Mouse (Mus musculus) heart, embryonic 14.5 days (tissue): ENCODE results near the gene Gm21987. TPM values are rescaled to one million over a fixed set of nuclear protein-coding genes. Genes with fewer than 3 reads are reported as not detected.

Source experiments
- ATAC-seq: fragments of 200-750 bp; cut with Nextera tagmentation; 2 replicates; pipeline ENCODE4 v1.8.0; 2017; ENCODE audit warnings: low read depth, moderate TSS enrichment; ENCODE audit not compliant: insufficient number of reproducible peaks, insufficient read depth, low FRiP score
- H3K27ac ChIP-seq, 2 experiments: fragments of 200-500 bp in 1 of 2; fragments of 300-500 bp in 1 of 2; sonication (generic) in 1 of 2; replicated peaks in 1 of 2; 2 replicates each; pipeline ENCODE4 v1.5.1; 2012 to 2014; ENCODE audit warnings: low read depth in 2 of 2, low read length in 2 of 2, control low read depth in 1 of 2, mild to moderate bottlenecking in 1 of 2, mixed read lengths in 1 of 2; ENCODE audit not compliant: control insufficient read depth in 1 of 2, insufficient read depth in 1 of 2
- H3K27me3 ChIP-seq: fragments of 300-500 bp; sonication (generic); 2 replicates; pipeline ENCODE4 v1.6.1; 2014; ENCODE audit warnings: mild to moderate bottlenecking, low read length, control low read depth; ENCODE audit not compliant: control insufficient read depth, insufficient read depth
- H3K36me3 ChIP-seq: fragments of 300-500 bp; sonication (generic); 2 replicates; pipeline ENCODE4 v1.6.1; 2014; ENCODE audit warnings: mild to moderate bottlenecking, control low read depth, low read length, mixed read lengths; ENCODE audit not compliant: control insufficient read depth, insufficient read depth
- H3K4me1 ChIP-seq, 2 experiments: fragments of 200-500 bp in 1 of 2; fragments of 300-500 bp in 1 of 2; sonication (generic) in 1 of 2; 2 replicates each; pipeline ENCODE4 v1.6.1; 2012 to 2014; ENCODE audit warnings: low read length in 2 of 2, control low read depth in 1 of 2, mixed read lengths in 1 of 2; ENCODE audit not compliant: control insufficient read depth in 2 of 2, insufficient read depth in 2 of 2
- H3K4me2 ChIP-seq: fragments of 300-500 bp; sonication (generic); 2 replicates; pipeline ENCODE4 v1.6.1; 2014; ENCODE audit warnings: mild to moderate bottlenecking, low read length
- H3K4me3 ChIP-seq, 2 experiments: fragments of 200-500 bp in 1 of 2; fragments of 300-500 bp in 1 of 2; sonication (generic) in 1 of 2; 2 replicates each; pipeline ENCODE4 v1.5.1; 2012 to 2014; ENCODE audit warnings: low read length in 2 of 2, mild to moderate bottlenecking in 2 of 2, control low read depth in 1 of 2, low read depth in 1 of 2, moderate library complexity in 1 of 2; ENCODE audit not compliant: control insufficient read depth in 1 of 2, insufficient read depth in 1 of 2
- H3K9ac ChIP-seq: fragments of 300-500 bp; sonication (generic); 2 replicates; pipeline ENCODE4 v1.6.1; 2014; ENCODE audit warnings: mild to moderate bottlenecking, low read length
- H3K9me3 ChIP-seq: fragments of 300-500 bp; sonication (generic); 2 replicates; pipeline ENCODE4 v1.6.1; 2016; ENCODE audit warnings: low read length, control low read depth; ENCODE audit not compliant: control insufficient read depth
- WGBS: fragments of 180-500 bp; shearing (Covaris S2); extraction: QIAGEN DNeasy Blood & Tissue Kit; methylation state at CpG from one replicate; pipeline ENCODE4 v1.1.7; 2014; 5-methylcytosine and 5-hydroxymethylcytosine counted together
- polyA plus RNA-seq: library from polyadenylated mRNA; unstranded; fragments of >200 nt; fragmentation: Nextera tagmentation; extraction: Ambion mirVana; gene quantifications from 2 replicates; pipeline ENCODE4 v1.2.1, GENCODE M21; 2014

Gm21987 gene
- polyA plus RNA-seq: 4.4 and 4.9 TPM in 2 replicates

DNA sequence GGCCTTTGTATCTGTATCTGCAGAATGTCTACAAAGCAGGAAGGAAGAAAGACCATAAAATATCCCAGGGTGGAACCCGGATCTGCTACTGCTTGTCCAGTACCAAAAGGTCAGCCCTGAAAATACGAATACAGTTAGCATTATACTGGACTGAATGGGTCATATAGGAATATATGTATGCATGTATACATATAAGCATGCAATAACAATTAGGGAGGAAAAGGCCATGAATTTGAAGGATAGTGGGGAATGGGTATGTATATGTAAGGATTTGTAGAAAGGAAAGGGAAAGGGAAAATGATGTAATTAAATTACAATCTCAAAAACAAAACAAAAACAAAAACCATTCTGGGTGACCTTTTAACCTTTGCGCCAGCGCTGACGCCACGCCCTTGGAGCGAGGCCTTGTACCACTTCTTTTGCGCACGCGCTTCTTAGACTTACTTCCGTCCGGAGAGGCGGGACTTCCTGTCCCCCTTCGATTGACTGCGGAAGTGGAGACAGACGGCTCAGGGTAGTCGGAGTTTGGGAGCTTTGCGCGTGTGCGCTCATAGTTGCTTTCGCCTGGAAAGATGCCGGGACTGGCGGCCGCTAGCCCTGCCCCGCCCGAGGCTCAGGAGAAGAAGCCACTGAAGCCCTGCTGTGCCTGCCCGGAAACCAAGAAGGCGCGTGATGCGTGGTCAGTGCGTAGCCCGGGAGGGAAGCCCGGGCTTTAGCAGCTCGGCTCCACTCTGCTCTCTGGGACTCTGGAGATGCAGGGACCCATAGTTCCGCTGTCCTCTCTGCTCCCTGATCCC lies at the start of gene Gm21987, which contains the start of gene Cox17:
TSS of gene Gm21987 (plus strand) at position 512 of the 797 bp plus-strand sequence.
TSS of gene Cox17 (plus strand) at position 463 of the 797 bp plus-strand sequence.
- H3K9ac ChIP-seq: peak within 1 kb of the TSS; percentile 90
- no peaks in the 10 kb centered on the region for H3K27me3 ChIP-seq
- ATAC-seq: peak; percentile 79
- no peaks in the 10 kb centered on the region for H3K9me3 ChIP-seq
- H3K27ac ChIP-seq: peak within 1 kb of the TSS; percentile 94 to 96
- H3K4me2 ChIP-seq: peak within 1 kb of the TSS; percentile 83
- 3% methylated on average over 35 of the region's 35 CpGs for WGBS
- peak within 1 kb of the TSS; percentile 71 to 95 for H3K4me3 ChIP-seq
- peaks cover 9 to 48% of the 10 kb centered on the region in 2 experiments for H3K4me1 ChIP-seq
- peaks cover 28% of the 10 kb centered on the region for H3K36me3 ChIP-seq

DNA sequence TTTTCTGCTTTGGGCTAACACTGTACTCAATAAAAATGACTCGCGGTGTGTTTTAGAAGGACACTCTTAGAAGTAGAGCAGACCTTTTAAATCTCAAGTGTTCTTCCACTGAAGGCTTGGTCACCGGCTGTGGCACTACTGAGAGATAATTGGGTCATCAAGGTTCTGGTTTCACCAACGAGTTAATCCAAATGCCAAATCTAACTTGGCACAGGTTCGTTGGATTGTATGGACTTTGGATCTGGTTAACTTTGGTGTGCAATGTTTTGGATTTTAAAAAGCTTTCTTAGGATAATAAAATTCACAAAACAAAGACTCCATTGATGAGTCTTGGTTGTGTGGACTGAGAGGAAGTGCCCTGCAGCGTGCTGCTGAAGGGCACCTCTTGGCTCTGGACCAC lies 48.4 kb upstream of the Gm21987 start:
- Histone ChIP-seq H3K27ac (no peak overlapping the region), H3K4me1 (peaks cover 0 to 2% of the 10 kb centered on the region in 2 experiments; a peak in 1 of 4 replicates), H3K9me3 (no peaks in the 10 kb centered on the region), H3K4me3 (no peak overlapping the region), H3K36me3 (no peaks in the 10 kb centered on the region), H3K9ac (no peak overlapping the region), H3K4me2 (no peak overlapping the region), H3K27me3 (no peaks in the 10 kb centered on the region)
- ATAC-seq: no peak
- 78% methylated on average over 6 of the region's 6 CpGs for WGBS

DNA sequence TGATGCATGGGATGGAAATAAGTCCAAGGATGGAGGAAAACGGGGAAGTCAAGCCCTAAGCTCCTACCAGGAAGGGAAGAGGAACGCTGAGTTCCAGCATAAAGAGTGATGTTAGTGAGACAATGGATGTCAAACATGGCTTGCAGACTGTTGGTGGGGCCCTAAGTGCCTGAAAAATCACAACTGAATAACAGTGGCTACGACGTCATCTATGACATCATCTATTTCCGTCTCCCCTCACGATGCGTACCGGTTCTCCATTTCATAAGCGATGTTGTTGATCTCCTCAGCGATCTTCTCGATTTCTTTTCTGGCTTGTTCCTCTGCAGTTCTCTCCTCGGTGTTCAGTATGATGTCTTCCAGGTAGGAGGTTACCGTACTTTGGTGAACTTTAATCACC lies 44.5 kb upstream of the Gm21987 start:
- H3K4me3 ChIP-seq: no peak overlapping the region
- H3K4me1 ChIP-seq: no peaks in the 10 kb centered on the region
- no peaks in the 10 kb centered on the region for H3K36me3 ChIP-seq
- no peaks in the 10 kb centered on the region; the same call in 1 of the 2 replicates for H3K27me3 ChIP-seq
- H3K27ac ChIP-seq: no peak overlapping the region
- H3K9ac ChIP-seq: no peak overlapping the region
- 90% methylated on average over 13 of the region's 13 CpGs for WGBS
- H3K9me3 ChIP-seq: no peaks in the 10 kb centered on the region
- no peak overlapping the region for H3K4me2 ChIP-seq
- ATAC-seq: no peak

DNA sequence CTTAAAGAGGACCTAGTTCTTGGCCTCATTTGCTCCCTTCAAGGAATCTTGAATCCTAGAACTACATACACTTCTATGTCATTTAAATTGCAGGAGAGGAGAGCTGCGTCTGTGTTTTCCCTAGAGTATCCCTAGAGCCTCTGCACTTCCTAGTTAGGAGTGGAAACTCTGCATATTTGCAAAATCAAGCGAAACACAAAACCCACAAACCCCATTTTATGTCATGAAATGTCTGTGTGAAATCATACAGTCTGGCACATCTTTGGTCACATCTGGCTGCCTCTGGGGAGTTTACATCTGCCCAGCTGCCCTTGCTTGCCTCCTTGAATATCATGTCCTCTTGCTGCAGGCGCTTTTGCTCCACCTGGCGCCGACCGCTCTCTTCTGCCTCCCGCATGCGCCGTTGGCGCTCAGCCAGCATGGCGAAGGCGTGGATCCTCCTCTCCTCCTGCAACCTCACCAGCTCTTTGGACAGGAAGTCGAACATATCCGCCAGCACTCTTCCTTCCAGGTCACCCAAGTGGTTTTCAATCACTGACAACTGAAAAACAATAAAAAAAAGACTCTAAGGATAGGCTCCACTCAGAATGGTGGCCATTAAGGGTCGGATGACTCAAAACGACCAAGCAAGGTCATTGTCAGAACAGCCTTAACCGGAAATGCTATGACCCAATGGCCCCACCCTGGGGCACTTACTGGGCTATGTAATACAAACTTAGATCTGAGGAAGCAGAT lies 42.2 kb upstream of the Gm21987 start:
- H3K4me2 ChIP-seq: peak overlapping the region; percentile 22; the same call in 1 of the 2 replicates

DNA sequence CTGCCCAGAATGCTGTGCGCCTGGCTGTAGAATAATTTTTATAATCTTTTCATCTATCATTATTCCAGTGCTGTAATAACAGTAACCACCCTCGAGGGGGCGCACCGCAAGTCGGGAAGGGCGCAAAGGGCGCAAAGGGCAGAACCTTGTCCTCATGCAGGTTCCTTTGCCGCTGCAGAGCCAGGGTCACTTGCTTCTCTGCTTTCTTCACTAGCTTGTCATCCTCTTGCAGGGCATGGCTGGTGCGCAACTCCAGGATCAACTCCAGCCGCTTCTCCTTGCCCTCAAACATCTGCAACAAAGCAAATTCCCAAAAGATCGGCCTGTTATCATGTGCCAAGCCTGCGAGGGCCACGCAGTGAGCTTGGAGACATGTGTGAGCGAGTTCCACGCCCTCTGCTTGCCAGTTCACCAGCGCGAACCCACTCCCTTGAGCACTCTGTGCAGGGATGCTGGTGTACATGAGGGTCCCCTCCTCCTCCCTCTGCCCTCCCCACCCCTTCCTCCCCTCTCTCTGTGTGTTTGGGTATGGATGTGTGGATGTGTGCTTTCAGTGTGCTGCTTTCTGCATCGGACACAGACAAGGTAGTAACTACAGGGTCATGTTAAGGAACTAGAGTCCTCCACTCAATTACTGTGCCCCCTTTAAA lies 40.1 kb upstream of the Gm21987 start:
- no peaks in the 10 kb centered on the region for H3K36me3 ChIP-seq
- no peak overlapping the region for H3K27ac ChIP-seq
- no peaks in the 10 kb centered on the region; the same call in 1 of the 2 replicates for H3K27me3 ChIP-seq
- no peak for ATAC-seq
- no peak overlapping the region for H3K9ac ChIP-seq
- H3K4me1 ChIP-seq: no peaks in the 10 kb centered on the region
- H3K4me2 ChIP-seq: no peak overlapping the region
- WGBS: 48% methylated on average over 18 of the region's 18 CpGs
- H3K9me3 ChIP-seq: no peaks in the 10 kb centered on the region
- H3K4me3 ChIP-seq: no peak overlapping the region

More for the DNA sequence above, 42.2 kb upstream of the Gm21987 start:
- Histone ChIP-seq H3K27ac (no peak overlapping the region), H3K4me1 (no peaks in the 10 kb centered on the region), H3K9ac (no peak overlapping the region), H3K9me3 (no peaks in the 10 kb centered on the region), H3K27me3 (no peaks in the 10 kb centered on the region; the same call in 1 of the 2 replicates), H3K36me3 (no peaks in the 10 kb centered on the region), H3K4me3 (no peak overlapping the region)
- 71% methylated on average over 17 of the region's 17 CpGs for WGBS
- no peak for ATAC-seq

DNA sequence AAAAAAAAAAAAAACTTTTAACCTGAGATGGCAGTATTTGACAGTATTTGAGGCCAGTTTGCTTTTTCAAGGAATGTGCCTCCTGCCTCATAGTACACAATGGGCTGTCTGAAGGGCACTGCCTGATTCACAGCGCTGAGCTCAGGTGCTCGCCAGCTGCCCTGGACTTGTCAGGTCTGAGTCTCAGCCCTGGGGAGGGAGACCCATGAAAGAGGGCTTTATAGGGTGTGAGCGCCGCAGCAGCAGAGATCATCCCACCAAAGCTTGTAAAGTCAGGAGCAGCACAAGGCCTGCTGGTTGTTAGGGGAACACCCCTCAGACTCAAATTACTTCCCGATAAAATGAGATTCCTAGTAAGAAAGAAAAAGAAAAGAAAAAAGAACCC lies 39.6 kb upstream of the Gm21987 start:
- H3K27me3 ChIP-seq: no peaks in the 10 kb centered on the region; the same call in 1 of the 2 replicates
- H3K4me3 ChIP-seq: no peak overlapping the region
- no peak overlapping the region for H3K9ac ChIP-seq
- no peaks in the 10 kb centered on the region for H3K36me3 ChIP-seq
- H3K4me1 ChIP-seq: no peaks in the 10 kb centered on the region
- H3K9me3 ChIP-seq: no peaks in the 10 kb centered on the region
- no peak overlapping the region for H3K27ac ChIP-seq
- no peak for ATAC-seq
- no peak overlapping the region for H3K4me2 ChIP-seq
- 68% methylated on average over 5 of the region's 5 CpGs for WGBS

DNA sequence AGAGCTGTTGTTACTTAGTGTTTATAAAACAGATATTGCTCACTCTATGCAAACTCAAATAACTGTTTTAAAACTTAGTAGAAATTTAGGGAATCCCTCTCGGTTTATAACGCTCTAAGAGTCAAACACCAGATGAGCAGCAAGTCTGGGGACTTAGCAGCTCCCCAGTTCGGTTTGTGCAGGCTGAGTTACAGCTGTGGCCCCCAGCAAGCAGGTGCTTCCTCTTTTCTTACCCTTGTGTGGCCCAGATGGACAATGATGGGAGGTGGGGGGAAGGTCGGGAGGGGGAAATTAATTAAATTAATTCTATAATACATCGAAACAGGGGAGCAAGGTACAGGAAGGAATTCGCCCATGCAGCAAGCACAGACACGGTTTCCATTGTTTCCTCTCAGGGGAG lies 39.2 kb upstream of the Gm21987 start:
- Histone ChIP-seq H3K4me1 (no peaks in the 10 kb centered on the region), H3K9ac (no peak overlapping the region), H3K4me2 (no peak overlapping the region), H3K4me3 (no peak overlapping the region), H3K9me3 (no peaks in the 10 kb centered on the region), H3K27me3 (no peaks in the 10 kb centered on the region; the same call in 1 of the 2 replicates), H3K27ac (no peak overlapping the region), H3K36me3 (no peaks in the 10 kb centered on the region)
- WGBS: 76% methylated on average over 7 of the region's 7 CpGs
- no peak for ATAC-seq
